Mouse (Mus musculus) retina, postnatal 7 days (tissue): ENCODE data around the gene Triap1.
"Not testable (repeated sequence)": the region's sequence is repeated elsewhere in the genome, so short reads cannot be mapped to it uniquely, and the experiment has no call there.

ENCODE experiments used
- DNase-seq: peaks from one replicate; pipeline ENCODE4 v3.0.0-alpha.2; 2012; ENCODE audit warnings: low read depth, low spot score

Triap1 gene

DNA sequence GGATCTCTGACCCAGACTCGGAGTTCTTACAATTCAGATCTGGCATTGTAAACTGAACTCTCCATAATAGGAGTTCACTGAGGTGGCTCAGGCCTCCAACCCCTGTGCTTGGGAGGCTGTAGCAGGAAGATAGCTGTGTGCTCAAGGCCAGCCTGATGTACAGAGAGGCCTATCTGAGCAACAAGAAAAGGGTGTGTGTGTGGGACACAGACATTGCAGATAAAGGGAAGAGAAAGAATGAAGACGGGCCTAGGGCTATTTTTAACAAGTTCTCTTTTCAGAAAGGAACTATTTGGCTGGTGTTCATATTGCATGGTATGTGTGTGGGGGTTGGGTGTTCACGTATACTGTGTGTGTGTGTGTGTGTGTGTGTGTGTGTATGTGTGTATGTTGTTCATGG is 7.4 kb upstream of the Triap1 start:
- no peak for DNase-seq

DNA sequence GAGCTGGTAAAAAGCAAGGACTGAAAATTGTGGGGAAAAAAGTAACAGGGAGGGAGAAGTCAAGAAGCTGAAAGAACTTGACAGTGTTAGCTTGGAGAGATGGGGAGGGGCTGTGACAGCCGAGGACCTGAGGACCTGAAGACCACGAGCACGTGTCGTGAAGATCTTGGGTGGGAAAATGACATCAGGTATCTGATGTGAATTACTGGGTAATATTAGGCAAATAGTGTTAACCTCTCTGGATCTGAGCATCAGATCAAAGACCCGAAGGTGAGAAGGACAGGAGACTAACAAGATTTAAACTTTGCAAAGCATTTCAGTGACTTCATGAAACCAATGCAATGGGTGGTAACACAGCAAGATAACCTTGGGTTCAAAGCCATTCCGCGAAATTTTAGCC is 1.0 kb upstream of the Triap1 start:
- no peak for DNase-seq

DNA sequence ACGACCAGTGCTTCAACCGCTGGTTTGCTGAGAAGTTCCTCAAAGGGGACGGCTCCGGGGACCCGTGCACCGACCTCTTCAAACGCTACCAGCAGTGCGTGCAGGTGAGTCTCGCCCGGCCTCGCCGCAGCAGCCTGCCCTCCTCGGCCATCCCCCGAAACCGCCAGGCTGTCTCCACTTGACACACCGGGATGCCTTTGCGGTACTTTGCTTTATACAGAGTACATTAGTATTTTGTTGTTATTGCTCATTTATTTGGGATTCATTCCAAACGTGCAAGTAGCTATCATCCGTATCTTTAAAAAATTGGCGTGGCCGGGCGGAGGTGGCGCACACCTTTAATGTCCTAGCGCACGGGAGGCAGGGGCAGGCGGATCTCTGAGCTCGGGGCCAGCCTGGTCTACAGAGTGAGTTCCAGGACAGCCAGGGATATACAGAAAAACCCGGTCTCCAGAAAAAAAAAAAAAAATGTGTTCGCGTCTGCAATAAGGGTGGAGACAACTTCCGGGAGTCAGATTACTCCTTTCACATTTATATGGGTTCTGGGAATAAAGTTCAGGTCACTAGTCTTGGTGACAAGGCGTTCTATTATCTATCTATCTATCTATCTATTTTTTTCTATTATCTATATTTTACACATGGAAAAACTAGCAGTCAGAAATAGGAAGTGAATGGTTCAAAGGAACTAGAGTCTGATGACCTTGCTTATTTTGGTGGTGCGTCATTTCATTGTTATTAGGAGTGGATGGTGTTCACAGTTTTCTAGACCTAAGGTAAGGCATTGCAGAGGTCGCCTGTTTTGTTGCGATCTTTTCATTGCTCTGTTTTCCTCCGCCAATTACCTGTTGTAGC is 515 bp downstream of the Triap1 start:
- no peak for DNase-seq

DNA sequence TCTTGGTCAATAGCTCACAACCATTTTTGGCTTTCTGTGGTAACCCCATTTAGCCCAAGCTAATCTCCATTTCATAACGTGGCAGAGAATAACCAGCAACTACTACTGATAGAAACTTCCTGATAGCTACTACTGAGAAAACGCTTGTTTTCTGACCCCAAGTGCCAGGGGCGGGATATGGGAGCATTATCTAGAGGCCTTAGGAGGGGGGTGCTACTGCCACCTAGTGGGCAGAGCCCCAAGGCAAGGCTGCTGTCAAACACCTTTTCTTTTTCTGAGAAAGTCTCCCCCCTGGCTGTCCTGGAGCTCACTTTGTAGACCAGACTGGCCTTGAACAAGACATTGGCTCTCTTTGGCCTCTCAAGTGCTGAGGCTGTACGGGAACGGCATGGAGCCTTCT is 6.5 kb downstream of the Triap1 start:
- DNase-seq, result peak; percentile 65

DNA sequence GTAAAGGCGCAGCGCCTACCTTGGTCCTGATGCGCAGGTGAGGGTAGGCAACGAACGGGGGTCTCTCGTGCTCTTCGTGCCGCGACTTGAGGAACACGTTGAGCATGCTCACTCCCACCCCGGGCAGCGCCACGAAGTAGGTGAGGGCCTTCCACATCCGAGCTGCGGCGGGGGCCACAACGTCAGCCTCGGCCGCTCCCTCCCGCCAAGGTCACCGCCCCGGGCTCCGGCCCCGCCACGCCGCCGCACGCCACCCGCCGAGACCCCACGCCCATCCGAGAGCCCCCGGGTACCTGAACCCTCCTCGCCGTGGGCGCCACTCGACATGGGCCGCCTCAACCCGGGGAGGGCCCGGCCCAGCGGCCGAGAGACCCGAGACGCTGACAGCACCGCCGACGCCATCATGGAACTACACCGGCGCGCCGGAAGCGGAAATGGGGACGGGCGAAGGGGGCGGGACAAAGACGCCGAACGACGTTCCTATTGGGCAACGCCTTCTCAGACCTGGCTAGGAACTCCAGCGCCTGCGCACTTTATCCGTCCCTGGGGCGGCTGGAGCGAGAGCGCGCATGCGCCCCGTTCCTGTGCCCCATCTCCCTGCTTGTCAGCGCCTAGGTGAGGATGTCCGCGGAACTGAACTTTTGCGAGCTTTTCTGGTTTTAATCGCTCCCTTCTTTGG is 7.7 kb downstream of the Triap1 start, which contains the start of gene Cox6a1:
Gene Cox6a1, minus strand, starts transcription at position 436 of the 679 bp plus-strand sequence.
- DNase-seq, result peak; percentile 98

DNA sequence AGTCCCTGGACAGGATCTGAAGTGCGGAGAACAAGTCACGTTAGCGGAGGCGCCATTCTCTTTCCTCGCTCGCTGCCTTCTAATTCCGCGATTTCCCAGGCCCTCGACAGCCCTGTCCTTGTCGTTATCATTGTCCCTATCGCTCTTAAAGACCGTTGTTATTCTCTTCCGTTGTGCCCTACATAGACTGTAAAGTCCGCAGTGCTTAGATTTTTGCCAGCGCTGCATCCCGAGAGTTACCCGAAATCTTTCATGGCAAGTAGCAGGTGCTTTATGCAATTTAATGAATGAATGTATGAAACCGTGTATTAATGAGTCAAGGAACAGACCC is 8.2 kb downstream of the Triap1 start:
- DNase-seq, result no peak

DNA sequence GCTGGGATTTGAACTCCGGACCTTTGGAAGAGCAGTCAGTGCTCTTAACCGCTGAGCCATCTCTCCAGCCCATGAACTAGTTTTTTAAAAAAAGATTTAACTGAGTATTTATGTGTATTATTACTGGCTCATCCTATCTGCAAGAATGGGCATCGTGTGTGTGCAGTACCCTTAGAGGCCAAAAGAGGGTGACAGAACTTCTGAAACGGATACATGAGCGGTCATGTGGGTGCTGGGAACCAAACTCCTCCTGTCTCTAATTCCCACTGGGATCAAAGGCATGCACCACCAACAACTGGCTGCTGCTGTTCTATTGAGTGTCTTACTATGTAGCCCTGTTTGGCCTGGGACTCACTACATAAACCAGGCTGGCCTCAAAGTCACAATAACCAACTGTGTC is 10.3 kb downstream of the Triap1 start:
- no peak for DNase-seq

DNA sequence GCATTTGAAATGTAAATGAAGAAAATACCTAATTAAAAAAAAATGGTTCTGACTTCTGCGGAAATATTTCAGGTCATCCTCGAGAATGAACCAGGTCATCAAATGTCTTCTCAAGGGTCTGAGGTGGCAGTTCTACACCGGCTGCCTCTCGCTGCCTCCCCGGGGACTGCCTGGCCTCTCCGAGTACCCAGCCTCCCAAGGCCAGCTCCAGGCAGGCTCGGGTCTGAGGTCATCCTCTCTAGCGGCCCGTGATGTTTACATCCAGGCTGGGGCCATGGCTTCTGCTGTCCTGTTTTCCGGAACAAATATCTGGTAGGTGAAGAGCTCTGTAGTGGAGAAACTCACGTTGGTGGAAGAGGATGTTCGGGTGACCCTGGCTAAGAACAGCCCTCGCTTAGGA is 14.0 kb downstream of the Triap1 start:
- no peak for DNase-seq

DNA sequence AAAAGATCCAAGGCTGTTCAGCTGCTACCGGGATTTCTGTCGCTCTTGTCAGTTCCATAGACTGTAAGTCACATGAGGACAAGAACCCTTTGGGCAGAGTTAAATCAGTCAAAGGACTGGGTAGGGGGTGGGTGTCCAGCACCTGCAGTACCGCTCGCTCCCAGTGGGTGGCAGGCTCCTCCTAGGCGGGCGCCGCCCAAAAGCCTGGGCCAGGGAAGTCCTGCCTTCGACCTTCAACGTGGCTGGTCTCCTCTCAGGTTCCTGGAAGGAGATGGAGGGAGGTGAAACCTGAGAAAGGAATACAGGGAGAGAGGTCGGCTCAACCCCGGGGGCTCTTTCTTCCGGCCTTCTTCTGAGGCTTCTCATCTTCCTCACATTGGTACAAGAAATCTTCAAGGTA is 17.8 kb downstream of the Triap1 start:
- DNase-seq, result peak; percentile 68

DNA sequence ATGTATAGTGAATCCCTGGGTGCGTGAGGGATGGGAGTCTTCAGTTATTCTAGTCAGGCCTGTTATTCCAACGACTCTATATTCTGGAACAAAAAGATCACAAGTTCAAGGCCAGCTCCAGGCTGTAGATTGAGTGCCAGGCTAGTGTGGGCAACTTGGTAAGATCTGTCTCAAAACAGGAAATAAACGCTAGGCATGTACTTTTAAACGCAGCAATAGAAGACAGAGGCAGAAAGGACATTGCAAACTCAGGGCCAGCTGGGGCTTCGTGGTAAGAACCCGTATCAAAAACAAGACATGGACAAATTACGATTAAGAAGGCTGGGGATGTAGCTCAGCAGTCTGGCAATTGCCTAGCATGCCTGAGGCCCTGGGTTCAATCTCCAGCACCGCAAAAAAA is 18.4 kb downstream of the Triap1 start:
- no peak for DNase-seq

DNA sequence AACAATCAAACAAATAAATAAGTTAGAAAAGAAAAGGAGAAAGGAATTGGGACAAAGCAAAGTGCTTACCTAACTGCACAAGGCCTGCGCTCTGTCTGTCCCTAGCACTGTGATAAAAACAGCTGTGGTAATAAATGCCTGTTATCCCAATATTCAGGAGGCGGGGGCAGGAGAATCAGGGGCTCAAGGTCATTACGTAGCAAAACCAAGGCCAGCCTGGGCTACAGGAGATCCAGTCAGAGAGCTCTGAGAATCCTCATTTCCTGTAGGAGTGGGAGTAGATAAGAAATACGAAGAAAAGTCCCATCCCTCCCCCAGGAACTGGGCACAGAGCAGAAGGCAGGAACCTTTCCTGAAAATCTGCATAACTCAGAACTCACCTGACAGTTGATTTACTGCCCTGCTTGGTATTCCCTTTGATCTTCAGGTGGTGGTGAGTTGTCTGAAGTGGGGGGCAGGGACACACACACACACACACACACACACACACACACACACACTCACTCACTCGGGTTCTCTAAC is 18.9 kb downstream of the Triap1 start:
- no peak for DNase-seq

DNA sequence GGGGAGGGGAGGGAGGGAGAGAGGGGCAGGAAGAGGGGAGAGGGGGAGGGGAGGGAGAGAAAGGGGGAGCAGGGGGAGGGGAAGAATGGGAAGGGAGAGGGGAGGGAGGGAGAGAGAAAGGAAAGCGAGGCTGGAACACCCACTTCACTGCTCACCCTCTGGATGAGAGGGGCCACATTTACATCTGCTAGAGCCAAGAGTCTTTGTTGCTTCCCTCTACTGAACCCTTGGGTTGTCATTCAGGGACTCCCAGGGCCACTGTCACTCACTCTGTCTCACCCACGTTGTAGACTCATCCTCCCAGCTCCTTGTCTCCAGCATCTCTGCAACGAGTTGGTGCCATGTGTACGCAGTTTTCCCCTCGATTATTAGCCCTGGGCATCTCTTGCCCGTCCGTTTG is 21.2 kb downstream of the Triap1 start:
- no peak for DNase-seq

DNA sequence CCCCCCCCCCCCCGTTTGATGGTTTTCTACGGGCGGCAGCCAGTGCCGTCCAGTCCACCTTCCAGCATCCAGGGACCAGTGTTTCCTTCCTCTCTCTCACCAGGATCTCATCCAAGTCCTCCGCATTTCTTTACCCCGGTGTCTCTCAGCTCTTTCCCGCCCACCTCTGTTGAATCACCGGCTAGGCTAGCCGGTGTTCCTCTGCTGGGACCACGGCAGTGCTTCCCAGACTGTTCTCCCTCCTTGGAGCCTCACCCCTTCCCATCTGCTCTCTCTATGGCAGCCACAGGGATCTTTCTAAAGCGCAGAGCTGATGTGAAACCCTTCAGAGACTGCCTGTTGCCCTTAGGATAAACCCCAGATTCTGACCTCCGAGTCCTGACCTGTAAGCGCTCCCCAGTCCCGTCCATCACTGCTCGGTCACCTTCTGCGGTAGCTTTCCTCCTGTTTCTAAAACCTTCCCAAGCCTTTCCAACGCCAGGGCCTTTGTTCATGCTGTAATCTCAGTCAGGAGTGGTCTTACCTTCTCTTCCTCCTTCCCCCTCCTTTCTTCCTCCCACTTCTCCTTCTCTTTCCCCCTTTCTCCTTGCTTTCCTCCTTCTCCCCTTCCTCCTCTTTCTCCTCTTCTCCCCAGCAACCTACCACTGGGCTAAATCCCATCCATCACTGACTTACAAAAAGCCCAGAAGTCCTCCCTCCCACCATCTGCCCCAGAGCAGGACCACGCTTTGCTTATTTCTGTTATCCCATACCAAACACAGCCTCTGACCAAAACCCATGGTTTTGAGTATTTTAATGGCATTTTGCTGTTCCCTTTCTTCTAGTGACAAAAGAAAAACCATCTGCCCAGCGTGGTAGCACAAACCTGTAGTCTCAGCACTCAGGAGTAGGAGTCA is 22.0 kb downstream of the Triap1 start:
- no peak for DNase-seq

DNA sequence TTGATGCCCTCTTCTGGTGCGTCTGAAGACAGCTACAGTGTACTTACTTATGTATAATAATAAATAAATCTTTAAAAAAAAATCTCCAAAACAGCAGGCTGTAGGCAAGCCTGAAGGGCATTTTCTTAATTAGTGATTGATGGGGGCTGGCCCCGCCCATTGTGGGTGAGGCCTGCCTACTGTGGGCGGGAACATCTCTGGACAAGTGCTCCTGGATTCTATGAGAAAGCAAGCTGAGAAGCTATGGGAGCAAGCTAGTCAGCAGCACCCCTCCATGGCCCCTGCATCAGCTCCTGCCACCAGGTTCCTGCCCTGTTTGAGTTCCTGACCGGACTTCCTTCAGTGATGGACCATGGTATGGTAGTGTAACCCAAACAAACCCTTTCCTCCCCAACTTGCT is 23.8 kb downstream of the Triap1 start:
- DNase-seq, result no peak

DNA sequence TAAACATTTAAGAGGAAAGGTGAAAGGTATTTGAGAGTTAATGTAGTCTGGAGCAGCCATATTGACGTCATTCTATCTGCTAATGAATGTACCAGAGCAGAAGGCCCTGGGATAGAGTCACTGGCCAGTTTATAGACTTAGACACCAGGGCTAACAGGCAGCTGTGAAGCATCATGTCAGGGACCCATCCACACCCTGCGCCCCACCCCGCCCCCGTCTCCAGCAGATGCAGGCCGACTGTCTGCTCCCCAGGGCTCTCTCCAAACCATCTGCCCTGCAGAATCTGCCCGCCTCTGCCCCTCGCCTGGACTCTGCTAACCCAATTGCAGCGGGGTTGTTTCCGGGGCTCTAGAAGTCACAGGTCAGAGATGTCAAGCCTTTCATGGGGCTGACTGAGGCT is 30.7 kb downstream of the Triap1 start:
- DNase-seq, result no peak

DNA sequence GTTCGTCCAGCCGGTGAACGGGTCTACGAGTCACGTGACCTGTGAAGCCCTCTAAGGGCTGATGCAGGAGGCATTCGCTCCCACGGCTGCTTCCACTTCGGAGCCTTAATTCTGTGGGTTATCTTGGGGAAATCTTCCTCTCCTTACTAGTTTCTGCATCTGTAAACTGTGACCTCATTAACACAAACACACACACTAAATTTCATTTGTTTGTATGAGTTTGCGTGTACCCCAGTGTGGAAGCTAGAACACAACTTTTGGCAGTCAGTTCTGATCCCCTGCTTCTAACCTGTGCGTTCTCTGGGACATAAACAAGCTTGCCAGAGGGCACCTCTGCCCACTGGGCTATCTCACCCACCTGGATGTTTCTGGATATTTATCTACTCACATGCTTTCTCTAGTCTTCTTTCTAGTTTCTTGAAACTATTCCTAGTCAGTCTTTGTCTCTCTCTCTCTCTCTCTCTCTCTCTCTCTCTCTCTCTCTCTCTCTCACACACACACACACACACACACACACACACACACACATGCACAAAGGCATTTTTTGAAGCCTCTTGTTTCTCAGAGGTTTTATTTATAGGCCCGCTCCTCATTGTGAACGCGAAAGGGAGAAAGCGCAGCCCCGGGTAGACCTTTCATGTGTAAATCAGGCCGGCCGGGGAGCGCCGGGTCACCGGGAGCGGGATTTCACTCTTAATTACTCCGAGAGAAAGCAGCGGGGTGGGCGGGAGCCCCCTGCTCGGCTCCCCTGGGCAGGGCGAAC is 32.6 kb downstream of the Triap1 start:
- DNase-seq, result peak; percentile 32

DNA sequence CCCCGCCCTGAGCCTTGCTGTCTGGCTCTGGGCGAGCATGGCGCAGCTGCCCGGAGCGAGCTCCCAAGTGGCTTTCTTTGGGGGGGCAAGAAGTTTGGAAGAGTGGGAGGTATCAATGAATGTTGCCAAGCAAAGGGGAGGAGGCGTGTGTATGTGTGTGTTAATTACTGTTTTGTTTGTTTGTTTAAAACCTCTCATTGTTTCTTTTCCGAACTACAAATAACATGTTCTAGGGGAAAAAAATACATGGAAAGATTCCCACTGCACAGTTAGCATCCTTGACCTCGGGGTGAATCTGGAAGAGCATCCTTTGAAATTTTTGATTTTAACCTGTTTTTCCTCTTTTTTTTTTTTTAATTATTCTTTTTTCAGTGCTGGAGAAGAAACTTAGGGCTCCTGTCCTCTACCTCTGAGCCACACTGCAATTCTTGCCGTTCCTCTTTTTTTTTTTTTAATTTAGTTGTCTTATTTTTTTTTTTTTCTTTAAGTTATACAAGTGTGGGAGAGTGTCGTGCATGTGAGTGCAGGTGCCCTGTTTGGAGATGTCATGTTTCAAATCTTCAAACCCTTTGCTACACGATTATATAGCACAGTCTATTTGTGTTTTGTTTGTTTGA is 33.3 kb downstream of the Triap1 start:
- DNase-seq, result no peak

DNA sequence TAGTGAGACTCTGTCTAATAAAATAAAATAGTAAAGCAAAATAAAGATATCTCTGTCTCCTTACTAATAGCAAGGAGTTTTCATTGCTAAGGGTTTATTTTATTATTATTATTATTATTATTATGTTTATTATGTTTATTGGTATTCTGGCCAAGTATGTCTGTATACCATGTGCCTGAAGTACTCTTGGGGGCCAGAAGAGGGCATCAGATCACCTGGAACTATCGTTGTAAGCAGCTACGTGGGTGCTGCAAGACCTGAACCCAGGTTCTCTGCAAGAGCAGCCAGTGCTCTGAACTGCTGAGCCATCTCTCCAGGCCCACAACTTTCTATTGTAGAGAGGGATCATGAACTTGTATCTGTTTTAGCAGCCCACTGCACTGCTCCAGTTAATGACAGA is 34.4 kb downstream of the Triap1 start:
- no peak for DNase-seq

DNA sequence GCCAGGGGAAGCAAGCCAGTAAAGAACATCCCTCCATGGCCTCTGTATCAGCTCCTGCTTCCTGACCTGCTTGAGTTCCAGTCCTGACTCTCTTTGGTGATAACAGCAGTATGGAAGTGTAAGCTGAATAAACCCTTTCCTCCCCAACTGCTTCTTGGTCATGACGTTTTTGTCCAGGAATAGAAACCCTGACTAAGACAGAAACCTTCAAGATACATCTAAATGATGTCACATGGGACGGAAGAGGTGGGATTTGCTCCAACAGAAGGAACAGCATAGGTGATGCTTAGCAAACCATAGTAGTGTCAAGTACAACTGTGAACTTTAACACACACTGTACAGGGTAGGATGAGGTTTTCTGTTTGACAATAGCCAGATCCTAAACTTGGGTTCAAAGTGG is 37.9 kb downstream of the Triap1 start:
- DNase-seq, result not testable (repeated sequence)

DNA sequence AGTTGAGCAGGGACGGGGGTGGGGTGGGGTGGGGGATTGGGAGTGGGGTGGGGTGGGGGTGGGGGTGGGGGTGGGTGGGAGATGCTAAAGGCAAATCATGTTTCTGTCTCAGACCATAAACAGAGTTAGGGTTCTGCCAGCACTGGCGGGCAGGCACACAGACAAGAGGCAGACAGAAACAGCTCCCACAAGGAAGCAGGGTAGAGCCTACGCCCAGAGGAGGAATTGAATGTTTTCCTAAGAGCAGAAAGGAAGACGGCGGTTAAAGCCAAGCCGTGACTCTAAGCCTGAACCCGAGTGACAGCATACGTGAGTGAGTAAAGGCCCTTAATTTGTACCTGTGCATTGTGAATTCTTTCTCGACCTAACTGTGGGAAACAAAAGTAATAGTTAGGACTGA is 50.9 kb downstream of the Triap1 start:
- no peak for DNase-seq

DNA sequence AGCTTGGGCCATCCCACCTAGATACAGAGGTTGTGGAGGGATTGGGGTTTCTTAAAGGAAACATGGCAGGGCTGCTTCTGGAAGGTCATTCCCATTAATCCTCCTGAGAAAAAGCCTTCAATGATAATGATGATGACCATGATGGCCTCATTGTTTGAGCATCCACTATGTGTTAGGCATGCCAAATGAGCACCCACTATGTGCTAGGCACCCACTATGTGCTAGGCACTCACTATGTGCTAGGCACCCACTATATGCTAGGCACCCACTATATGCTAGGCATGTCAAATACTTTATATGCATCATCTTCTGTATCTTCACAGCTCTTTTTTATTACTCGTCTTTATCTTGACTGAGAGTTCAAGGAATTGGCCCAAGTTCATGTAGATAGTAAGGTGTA is 51.9 kb downstream of the Triap1 start:
- DNase-seq, result no peak
